Mouse (Mus musculus): ENCODE measurements around the gene Zfyve16. TPM values are rescaled to one million over a fixed set of nuclear protein-coding genes. Genes with fewer than 3 reads are reported as not detected.
A peak's percentile ranks its signal among the peaks of the same experiment; 100 is the strongest.

Gene Zfyve16
- total RNA-seq, 1 experiment from 2014 or later = 27.7 TPM

- 0 out of 2 replicates have a peak, but pooled peaks have one; percentile 27 for ATAC-seq (ENCODE audit: extremely low read depth, insufficient number of reproducible peaks, low FRiP score, poor library complexity, severe bottlenecking)
Measured at GRCm38 (mm10) chr13:92483348-92483747, 47.3 kb downstream of the Zfyve16 start.

- no peak for ATAC-seq (ENCODE audit: extremely low read depth, insufficient number of reproducible peaks, low FRiP score, poor library complexity, severe bottlenecking)
Measured at GRCm38 (mm10) chr13:92470151-92470550, 60.5 kb downstream of the Zfyve16 start.

GRCm38 (mm10) chr13:92469381-92469780, 61.3 kb downstream of the Zfyve16 start:
- no peak for ATAC-seq (ENCODE audit: extremely low read depth, insufficient number of reproducible peaks, low FRiP score, poor library complexity, severe bottlenecking)

- ATAC-seq (ENCODE audit: extremely low read depth, insufficient number of reproducible peaks, low FRiP score, poor library complexity, severe bottlenecking) = no peak
Measured at GRCm38 (mm10) chr13:92467891-92468290, 62.8 kb downstream of the Zfyve16 start.

- ATAC-seq (ENCODE audit: extremely low read depth, insufficient number of reproducible peaks, low FRiP score, poor library complexity, severe bottlenecking) = no peak
Measured at GRCm38 (mm10) chr13:92464698-92465097, 66.0 kb downstream of the Zfyve16 start.

- no peak for ATAC-seq (ENCODE audit: extremely low read depth, insufficient number of reproducible peaks, low FRiP score, poor library complexity, severe bottlenecking)
Measured at GRCm38 (mm10) chr13:92446872-92447271, 83.8 kb downstream of the Zfyve16 start.

GRCm38 (mm10) chr13:92440286-92440685, 90.4 kb downstream of the Zfyve16 start:
- no peak for ATAC-seq (ENCODE audit: extremely low read depth, insufficient number of reproducible peaks, low FRiP score, poor library complexity, severe bottlenecking)

GRCm38 (mm10) chr13:92438656-92439055, 92.0 kb downstream of the Zfyve16 start:
- ATAC-seq (ENCODE audit: extremely low read depth, insufficient number of reproducible peaks, low FRiP score, poor library complexity, severe bottlenecking) = no peak

Other genes starting within 250 kb of the Zfyve16 start
- not detected in 2 replicates for gene Gm20379, start 224.9 kb downstream of the Zfyve16 start, total RNA-seq (2017)
- gene Dhfr, start 176.1 kb downstream of the Zfyve16 start, total RNA-seq (2017) = 1.1 and 2.2 TPM in 2 replicates
- gene Msh3, start 175.9 kb downstream of the Zfyve16 start, total RNA-seq (2017) = 48.5 and 53.7 TPM in 2 replicates
- not detected in 2 replicates for gene Ankrd34b, start 105.0 kb downstream of the Zfyve16 start, total RNA-seq (2017)
- 5.9 and 6.5 TPM in 2 replicates for gene Fam151b, start 46.9 kb downstream of the Zfyve16 start, total RNA-seq (2017)
- not detected in 2 replicates for gene Spz1, start 45.3 kb upstream of the Zfyve16 start, total RNA-seq (2017)
- gene Serinc5, start 80.2 kb upstream of the Zfyve16 start, total RNA-seq (2017) = 47.5 and 54.0 TPM in 2 replicates